ENCODE assay signal across 16 mouse cellular contexts in the genomic region with DNA sequence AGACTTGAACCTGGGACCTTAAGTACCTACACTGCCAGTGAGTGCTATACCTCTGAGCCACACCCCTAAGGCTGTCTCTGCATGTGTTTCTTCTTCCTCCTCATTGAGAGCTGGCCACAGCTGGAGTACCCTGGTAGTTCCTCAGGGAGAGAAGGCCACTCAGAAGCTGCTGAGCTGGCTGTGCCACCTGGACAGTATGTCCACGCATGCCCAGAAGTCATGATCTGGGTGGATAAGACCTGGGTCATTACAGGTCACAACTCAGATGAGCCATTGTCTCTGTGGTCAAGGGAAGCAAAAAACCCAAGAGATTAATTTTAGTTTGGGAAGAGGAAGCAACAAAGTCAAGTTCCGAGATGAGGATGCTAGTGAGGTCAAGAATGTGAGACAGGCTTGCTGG.
"Had no signal": no experiment of that assay in that cellular context is flagged by ENCODE, and none has a peak within 500 bp of the region (broad histone marks: within the 10 kb centered on the region; RNA-seq: fewer than 3 reads in every experiment).

No protein-coding gene starts in this region.

- H3K4me3 ChIP-seq: lung, embryonic 15.5 days; midbrain, embryonic 13.5 days; midbrain, embryonic 15.5 days; neural tube, embryonic 12.5 days; stomach, embryonic 15.5 days had no signal

- ATAC-seq: lung, postnatal 0 days; midbrain, embryonic 13.5 days; midbrain, embryonic 15.5 days had no signal

- H3K27ac ChIP-seq: liver, embryonic 14.5 days; lung, embryonic 15.5 days; midbrain, embryonic 13.5 days; midbrain, embryonic 15.5 days; neural tube, embryonic 12.5 days; stomach, embryonic 15.5 days; stomach, postnatal 0 days had no signal

- DNase-seq: lung, adult 2 months; lung, postnatal 14 days; lung, postnatal 36 days; right cerebral cortex, postnatal 14 days; thymus, adult 2 months; thymus, postnatal 14 days; thymus, postnatal 36 days had no signal

- H3K9me3 ChIP-seq: lung, embryonic 15.5 days; midbrain, embryonic 13.5 days; midbrain, embryonic 15.5 days; neural tube, embryonic 12.5 days; stomach, embryonic 15.5 days had no signal

- H3K36me3 ChIP-seq: lung, embryonic 15.5 days; midbrain, embryonic 13.5 days; midbrain, embryonic 15.5 days; neural tube, embryonic 12.5 days; stomach, embryonic 15.5 days had no signal

- H3K27me3 ChIP-seq: lung, embryonic 15.5 days; midbrain, embryonic 13.5 days; midbrain, embryonic 15.5 days; neural tube, embryonic 12.5 days; stomach, embryonic 15.5 days had no signal

- H3K4me2 ChIP-seq: lung, embryonic 15.5 days; midbrain, embryonic 11.5 days; midbrain, embryonic 13.5 days; midbrain, embryonic 15.5 days; neural tube, embryonic 12.5 days; stomach, embryonic 15.5 days had no signal

- H3K9ac ChIP-seq: liver, embryonic 14.5 days; lung, embryonic 15.5 days; midbrain, embryonic 13.5 days; midbrain, embryonic 15.5 days; neural tube, embryonic 12.5 days; stomach, embryonic 15.5 days had no signal

- H3K4me1 ChIP-seq: lung, embryonic 15.5 days; midbrain, embryonic 13.5 days; midbrain, embryonic 15.5 days; neural tube, embryonic 12.5 days; stomach, embryonic 15.5 days had no signal
